Mouse (Mus musculus): ENCODE results near the gene Dnah7b. TPM values are rescaled to one million over a fixed set of nuclear protein-coding genes. Genes with fewer than 3 reads are reported as not detected.
"Not testable (repeated sequence)": the region's sequence is repeated elsewhere in the genome, so short reads cannot be mapped to it uniquely, and the experiment has no call there.

Gene Dnah7b
- polyA plus RNA-seq (2012; rRNA removed) = 0.16 and 0.71 TPM in 2 replicates

DNA sequence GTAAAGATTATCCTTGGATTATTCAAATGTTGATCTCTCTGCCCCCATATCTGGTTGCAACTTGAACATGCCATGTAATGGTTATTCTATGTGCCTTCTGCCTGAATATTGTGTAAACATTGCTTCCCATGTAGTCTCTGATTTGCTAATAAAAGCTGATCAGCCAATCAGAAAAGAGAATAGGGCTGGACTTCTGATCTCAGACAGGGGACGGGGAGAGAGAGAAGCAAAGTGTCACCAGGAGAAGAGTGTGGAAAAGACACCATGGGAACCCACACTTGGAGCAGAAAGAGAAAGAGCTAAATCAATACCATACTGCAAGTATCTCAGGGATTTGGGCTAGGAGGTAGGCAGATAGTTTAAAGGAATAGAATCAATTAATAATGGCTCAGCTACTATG, at the start of gene Dnah7b:
Dnah7b (plus strand) TSS at position 301 of the 400 bp plus-strand sequence.
- DNase-seq (ENCODE audit: low read depth) = no peak

DNA sequence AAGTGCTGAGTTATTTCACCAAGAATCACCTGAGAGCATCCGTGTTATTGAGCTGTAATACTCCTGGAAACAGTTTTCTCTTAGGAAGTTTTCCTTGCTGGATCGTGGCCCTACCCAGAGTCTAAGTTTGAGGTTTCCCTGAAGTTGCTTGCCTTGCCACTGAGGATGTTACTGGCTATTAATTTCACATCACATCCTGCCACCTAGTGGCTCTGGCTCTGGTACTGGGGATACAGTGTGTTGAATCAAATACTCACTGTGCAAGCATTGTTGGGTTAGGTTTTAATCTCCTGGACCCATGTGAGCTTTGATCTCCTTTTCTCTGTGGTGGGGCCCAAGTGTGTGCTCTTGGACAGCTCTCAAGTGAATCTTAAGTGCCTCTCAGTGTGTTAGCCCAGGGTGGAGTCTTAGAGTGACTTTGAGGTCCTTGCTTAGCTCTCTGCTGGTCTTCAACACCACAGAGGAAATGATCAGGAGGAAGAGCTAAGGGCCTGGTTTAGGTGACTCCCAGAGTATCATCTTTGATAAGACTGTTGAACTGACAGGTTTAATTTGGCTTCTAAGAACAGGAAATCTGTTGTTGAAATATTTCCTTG, 47.6 kb upstream of the Dnah7b start:
- no peak for DNase-seq (ENCODE audit: low read depth)

DNA sequence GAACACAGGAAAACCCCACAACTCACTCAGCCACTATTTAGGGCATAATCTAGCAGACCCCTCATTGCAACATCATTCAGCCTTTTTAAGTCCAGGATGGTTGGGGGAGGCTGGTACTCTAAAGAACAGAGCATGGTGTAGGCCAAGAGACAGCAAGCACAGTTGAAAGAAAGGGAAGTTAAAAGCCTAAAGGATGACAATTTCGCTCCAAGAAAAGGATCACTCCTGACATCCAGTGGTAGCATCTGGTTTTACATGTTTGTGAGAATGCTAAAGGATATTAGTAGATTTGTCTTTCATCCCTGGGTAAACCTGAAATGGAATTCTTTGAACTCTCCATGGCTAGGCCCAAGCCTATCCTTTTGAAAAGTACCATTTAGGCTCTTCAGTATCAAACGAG, 43.9 kb upstream of the Dnah7b start:
- no peak for DNase-seq (ENCODE audit: low read depth)

DNA sequence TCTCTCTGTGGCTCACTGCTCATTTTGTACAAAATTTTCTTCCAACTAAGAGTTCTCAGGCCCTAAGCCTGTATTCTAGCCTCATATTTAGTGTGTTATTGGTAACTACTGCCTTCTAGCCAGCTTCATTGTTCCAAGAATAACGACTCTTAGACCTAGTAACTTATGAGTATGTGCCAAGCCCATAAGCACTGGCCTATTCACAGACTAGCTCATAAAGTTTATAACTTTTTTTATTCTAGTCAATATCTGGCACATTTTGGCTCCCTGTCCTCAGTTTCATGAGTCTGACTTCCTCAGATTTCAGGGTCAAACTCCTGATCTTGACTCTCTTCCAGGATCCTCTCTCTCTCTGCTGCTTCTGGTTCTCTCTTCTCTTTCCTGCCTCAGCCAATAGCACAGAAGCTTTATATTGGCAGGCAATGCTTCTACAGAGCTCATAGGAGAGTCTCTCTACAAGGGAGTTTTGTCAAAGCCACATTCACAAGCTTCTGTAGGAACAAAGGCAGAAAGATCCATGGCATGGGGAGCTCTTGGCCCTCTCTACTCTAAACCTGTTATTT, 34.0 kb upstream of the Dnah7b start:
- DNase-seq (ENCODE audit: low read depth) = no peak

DNA sequence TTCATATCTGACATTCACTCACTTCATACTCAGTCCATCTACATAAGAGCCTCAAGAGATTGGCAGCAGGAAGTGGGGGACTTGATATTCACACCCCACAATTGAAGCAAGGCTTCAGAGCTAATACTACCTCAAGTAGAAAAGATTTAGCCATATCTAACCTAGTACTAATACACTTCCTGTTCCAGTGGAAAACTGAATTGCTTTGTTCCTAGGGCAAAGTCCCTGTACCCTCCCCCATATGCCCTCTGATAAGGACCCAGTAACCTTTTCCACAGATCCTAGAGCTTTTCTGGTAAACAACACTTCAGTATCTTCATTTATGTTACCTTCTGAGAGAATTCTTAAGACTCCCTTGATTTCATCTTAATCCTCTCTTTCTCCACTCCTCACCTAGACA, 17.9 kb upstream of the Dnah7b start:
- DNase-seq (ENCODE audit: low read depth) = no peak

DNA sequence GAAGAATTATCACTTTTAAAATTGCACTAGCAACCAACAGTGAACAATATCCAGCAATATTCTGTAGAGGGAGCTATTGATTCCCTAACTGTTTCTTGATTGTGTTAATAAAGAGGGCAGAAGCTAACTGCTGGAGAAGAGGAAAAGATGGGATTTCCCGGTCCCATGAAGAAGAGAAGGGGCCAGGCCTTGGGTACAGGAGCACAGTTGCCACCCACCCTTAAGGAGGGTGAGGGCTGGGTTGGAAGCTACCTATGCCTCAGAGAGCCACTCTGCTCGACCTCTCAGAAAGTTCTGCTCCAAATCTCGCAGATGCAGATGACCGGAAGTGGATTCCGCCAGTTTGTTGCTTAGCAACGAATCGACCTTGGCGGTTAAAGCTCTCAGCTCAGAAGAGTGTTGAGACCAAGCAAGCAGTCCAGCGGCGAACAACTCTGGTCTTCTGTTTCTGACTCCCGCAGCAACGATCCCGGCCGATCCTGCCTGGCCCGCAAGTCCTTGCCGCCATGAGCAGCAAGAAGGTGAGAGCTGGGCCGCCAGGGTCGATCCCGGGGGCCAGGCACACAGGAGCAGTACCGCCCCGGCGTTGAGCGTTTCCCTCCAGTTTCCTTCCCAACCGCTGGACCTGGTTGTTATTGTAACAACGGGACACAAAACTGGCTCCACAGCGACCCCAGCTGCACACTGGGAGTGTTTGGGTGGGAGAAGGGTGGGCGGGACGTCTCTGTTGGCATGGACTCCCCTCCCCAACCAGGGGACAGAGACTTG, 553 bp downstream of the Dnah7b start:
- DNase-seq (ENCODE audit: low read depth) = peak; percentile 1

DNA sequence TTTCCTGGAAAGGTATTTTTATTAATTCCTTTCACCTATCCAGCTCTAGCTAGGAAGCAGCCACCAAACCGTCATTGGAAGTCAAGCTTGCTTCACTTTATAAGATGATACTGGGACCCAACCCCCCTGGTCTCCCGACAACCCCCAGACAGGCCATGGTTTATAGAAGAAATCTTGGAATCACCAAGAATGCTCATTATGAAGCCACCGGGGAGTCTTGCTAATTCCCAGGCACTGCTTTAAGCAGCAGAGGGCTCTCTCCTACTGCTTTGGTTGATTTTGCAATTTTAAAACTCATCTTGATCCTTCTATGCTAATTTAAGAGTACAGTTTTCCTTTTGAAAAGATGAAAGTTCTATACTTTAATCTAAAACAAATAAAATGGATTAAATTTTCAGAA, 2.7 kb downstream of the Dnah7b start:
- not testable (repeated sequence) for DNase-seq (ENCODE audit: low read depth)

DNA sequence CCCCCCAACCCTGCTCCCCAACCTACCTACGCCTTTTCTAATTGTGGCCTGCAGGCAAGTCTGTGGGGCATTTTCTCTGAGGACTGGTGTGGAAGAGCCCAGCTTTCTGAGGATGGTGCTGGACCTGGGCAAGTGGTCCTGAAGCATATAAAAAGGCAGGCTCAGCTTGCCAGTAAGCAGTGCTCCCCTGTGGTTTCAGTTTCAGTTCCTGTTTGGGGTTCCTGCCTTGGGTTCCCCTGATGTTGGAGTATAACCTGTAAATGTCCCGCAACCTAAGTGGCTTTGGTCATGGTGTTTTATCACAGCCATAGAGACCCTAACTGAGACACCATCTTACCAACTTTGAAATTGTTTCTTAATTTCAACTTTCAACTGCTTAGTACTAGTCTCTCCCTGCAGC, 11.8 kb downstream of the Dnah7b start:
- DNase-seq (ENCODE audit: low read depth) = no peak

DNA sequence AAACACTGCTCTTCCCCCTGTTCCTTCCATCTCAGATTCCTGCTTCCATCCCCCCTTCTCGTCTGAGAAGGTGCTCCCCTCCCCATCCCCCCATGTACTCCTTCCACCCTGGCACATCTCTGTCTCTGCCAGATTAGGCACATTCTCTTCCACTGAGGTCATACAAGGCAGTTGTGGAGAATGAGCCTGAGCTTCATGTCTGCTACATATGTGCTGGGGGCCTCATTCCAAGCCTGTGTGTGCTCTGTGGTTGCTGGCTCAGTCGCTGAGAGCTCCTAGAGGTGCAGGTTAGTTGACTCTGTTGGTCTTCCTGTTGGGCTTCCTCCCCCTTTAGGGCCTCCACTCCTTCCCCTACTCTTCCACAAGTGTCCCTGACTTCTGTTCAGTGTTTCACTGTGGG, 34.4 kb downstream of the Dnah7b start:
- no peak for DNase-seq (ENCODE audit: low read depth)

DNA sequence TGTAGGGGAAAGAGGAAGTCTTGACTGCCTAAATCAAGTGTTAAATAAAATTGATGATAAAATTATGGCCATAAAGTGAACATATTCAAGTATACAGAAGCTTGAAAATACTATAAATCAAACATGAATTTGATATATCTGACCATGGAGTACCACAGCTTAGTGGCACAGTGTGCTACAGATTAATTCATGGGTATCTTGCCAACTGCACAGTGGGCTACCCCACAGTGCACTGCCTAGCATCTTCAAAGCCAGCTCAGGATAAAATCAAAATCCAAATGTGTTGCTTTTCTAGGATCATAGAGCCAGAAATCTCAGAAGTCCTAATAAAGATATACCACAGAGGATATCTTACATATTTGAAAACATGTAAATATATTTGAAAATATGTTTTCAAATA, 46.5 kb downstream of the Dnah7b start:
- DNase-seq (ENCODE audit: low read depth) = not testable (repeated sequence)

DNA sequence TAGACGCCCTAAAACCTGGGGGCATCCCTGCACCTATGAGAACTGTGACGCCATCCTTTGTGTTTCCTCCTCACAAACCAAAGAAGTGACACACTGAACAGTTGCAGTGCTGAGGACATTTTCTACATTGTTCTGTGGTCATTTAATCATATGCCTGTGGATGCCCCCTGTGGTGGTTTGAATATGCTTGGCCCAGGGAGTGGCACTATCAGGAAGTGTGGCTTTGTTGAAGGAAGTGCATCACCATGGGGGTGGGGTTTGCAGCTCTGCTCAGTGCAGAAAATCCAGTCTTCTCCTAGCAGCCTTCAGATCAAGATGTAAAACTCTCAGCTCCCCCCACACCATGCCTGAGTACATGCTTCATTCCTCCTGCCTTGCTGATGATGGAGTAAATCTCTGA, 51.1 kb downstream of the Dnah7b start:
- not testable (repeated sequence) for DNase-seq (ENCODE audit: low read depth)

DNA sequence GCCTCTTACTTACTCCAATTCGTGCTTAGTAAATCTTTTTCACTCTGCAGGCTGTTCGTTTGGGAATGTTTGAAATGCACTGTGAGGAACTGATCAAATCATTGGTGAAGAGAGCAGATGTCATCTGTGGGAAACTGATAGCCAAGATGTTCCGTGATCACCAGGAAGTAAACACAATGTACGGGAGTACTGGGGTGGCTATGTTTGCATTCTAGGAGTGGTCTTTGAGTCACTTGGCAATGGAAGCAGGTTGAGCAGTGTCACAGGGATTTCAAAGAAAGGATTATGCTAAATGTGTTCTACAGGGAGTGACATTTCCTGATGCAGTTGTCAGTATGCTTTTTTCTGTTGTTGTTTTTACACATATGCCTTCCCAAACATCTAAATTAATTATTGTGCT, 61.9 kb downstream of the Dnah7b start:
- no peak for DNase-seq (ENCODE audit: low read depth)

DNA sequence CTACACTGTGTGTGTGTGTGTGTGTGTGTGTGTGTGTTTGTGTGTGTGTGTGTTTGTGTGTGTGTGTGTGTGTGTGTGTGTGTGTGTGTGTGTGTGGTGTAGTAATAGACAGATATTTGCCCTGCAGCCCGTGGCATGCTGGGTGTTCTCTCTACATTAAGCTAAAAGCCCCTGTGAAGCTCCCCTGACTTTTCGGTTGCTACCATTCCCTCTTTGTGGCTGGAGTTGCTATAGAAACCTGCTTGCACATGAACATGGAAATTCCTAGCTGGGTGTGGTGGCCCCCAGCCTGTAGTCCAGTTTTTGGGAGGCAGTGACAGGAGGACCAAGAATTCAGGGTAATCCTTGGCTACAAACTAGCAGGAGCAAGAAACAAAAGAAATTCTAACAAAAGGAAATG, 130.7 kb downstream of the Dnah7b start:
- not testable (repeated sequence) for DNase-seq (ENCODE audit: low read depth)

DNA sequence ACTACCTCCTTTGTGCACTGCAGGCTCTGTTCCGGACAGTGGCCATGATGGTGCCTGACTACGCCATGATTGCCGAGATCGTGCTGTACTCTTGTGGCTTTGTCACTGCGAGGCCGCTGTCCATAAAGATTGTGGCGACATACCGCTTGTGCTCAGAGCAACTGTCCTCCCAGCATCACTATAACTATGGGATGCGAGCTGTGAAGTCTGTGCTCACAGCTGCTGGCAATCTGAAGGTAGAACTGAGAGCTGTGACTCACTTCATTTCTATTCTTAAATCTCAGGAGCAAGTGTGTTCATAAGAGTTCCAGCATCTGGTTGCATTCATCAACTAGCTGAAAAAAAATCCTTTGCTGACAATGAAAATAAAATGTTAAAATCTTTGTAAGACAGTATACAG, 135.1 kb downstream of the Dnah7b start:
- DNase-seq (ENCODE audit: low read depth) = not testable (repeated sequence)

DNA sequence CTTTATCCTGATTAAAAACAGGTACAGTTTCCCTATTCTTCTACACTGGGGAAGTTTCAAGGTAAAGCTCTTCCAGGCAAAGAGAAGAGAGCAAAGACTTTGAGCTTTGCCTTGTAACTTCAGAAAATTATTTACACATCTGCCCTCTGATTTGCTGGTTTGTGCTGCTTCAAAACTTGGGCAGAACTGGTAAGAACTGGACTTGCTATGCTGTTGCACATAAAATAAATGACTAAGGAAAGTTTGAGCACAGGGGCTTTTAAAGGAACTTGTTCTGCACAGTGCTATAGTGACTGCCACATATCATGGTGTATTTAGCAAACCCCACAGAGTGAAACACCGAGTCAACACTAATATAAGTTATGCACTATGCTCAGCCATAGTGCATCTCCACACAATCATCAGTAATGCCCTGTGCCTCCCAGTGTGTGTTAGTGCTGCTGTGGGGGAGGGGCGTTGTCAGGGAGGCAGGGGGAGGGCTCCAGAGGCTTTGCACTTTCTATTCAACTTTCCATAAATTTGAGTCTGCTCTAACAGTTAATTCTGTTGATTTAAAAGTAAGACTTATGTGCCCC, 144.0 kb downstream of the Dnah7b start:
- DNase-seq (ENCODE audit: low read depth) = not testable (repeated sequence)

DNA sequence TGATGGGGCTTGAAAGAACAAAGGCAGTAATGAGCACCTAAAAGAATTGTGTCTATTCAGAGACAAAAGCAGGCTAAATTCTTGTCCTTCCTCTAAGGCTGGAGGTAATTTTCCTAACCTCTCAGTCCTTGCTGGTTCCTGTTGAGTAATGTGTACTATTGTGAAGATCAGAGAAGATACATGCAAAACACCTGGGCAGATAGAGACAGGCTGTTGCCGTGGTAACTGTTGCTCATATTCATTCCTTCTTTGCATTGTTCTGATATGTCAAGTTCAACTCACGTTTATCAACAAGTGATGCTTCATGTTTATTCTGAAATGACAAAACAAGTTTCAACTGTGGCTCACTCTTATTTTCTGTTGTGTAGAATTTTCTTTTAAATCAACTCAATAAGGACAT, 156.6 kb downstream of the Dnah7b start:
- not testable (repeated sequence) for DNase-seq (ENCODE audit: low read depth)

DNA sequence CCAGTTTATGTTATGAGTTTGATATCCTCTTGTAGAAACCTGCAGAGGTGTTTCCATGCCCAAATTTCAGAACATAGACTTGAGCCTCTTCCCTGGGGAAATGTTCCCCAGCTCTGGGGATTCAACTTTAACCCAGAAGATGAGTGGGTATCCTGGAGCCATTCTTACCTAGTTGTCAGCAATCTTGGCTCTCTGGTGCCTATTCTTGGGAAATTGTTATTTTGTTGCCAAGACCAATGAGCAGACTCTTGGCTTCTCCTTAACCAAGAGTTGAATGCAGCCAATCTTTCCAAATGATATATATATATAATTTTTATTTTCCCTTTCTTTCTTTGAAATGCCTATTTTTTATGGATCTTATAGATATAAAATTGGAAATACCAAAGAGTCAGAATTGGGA, 160.0 kb downstream of the Dnah7b start:
- peak; percentile 75 for DNase-seq (ENCODE audit: low read depth)

DNA sequence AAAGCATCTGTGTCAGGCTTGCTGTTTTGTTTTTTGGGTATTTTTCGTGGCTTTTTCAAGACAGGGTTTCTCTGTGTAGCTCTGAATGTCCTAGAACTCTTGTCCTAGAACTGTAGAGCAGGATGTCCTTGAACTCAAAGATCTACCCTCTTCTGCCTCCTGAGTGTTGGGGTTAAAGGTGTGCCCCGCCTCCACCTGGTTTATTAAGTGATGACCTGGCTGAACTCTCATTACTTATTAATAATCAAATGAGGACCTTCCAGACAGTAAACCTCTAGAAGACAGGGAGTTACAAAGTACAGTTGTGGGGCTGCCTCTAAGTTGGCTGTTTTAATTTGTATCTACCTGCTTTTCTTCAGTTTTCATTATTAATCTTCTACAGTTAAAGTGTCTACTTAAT, 202.7 kb downstream of the Dnah7b start:
- DNase-seq (ENCODE audit: low read depth) = not testable (repeated sequence)

DNA sequence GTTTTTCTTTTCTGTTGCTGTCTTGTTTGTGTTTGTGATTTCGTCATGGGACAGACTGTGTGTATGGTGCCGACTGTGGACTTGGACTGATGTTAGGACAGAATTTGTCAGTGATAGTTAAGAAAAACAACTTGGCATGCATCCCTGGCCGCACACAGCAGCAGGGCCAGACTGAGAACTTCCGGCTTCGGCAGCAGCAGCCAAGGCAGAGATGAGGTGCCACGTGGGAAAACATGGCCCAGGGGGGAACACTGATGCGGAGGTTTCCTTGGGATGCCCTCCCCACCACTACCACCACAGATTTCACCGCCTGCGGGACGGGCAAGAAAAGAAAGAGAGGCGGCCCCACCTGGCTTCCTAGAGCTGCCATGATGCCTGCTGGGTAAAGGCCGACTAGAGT, 205.8 kb downstream of the Dnah7b start:
- no peak for DNase-seq (ENCODE audit: low read depth)

DNA sequence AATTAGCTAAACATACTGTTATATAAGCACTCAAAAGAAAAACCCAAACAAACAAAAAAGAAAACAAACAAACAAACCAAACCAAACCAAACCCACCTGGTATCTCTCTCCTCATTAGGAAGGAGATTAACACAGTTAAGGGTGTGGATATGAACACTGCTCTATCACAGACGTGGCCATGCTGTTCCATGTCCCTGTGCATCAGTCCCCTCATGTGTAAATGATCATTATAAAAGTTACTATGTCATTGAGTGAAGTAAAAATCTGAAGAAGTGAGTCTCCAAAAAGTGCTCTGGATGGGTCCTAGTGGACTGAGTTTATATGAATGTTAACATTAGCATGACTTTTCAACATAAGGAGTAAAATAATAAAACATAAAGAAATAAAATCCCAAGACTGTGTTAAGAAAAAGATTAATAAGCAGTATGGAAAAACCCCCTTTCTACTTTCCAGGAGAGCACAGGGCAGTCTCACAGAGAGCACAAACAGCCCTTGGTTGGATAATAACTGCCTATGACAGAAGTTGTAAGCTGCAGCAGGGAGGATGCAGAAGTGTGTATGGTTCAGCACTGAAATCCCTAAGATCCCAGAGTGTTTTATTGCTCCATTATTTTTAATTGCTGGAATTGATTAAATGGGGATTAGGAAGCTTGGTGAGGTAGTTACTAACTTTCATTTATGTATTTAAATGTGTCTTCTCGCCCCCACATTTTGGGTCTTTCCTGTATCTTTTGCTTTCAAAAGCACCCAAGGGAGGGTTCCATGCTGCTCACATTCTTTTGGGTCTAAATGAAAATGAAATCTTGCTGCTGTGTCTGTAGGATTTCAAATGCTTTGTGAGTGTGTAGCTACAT, 212.2 kb downstream of the Dnah7b start:
- not testable (repeated sequence) for DNase-seq (ENCODE audit: low read depth)

DNA sequence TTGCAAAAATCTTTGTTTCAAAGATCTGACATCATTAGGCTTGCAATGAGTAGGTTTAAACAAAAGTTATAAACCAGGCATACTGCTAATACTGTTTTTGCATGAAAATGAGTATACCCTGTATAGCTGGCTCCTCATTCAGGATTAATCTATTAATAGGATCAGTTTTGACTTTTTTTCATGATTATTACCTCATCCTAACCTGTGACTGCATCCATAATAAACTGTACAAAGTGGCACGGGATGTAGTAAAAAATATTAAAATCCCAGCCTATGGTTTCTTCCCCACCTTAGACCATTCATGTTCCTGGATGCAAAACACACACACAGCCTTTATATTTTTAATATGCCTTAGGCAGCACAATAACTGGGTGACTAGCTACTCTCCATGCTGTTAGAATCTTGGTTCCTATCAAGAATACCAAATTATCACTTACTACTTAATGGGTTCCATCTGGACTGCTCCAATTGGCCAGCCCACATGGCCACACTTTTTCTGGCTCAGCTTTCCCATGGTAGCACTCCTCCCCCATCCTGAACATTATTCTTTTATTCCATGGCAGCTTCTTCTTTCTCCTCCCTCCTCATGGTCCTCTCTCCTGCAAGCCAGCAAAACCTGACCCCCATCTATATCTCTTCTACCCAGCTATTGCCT, 212.9 kb downstream of the Dnah7b start:
- DNase-seq (ENCODE audit: low read depth) = not testable (repeated sequence)

All from gonadal fat pad, adult 2 months (tissue).